Mouse (Mus musculus): Measurements from ENCODE around the gene Bsn. TPM values are rescaled to one million over a fixed set of nuclear protein-coding genes. Genes with fewer than 3 reads are reported as not detected.
"Not testable (repeated sequence)": the region's sequence is repeated elsewhere in the genome, so short reads cannot be mapped to it uniquely, and the experiment has no call there.

The Bsn gene
- total and polyA plus RNA-seq, 3 experiments = 2.8 to 7.9 (median 5.0) TPM

GRCm38 (mm10) chr9:108136930-108137462 lies 53.2 kb downstream of the Bsn start:
- peaks cover 32% of the 10 kb centered on the region for H3K27me3 ChIP-seq (ENCODE audit: insufficient read depth, low read length)
- peak overlapping the region; percentile 46; the same call in 1 of the 2 replicates for H3K4me3 ChIP-seq (ENCODE audit: low read depth, low read length)
- H3K9me3 ChIP-seq (replicated peaks) = no peaks in the 10 kb centered on the region
- H3K36me3 ChIP-seq (replicated peaks) = no peaks in the 10 kb centered on the region
- ATAC-seq (ENCODE audit: extremely low read depth, insufficient number of reproducible peaks, low FRiP score, poor library complexity, severe bottlenecking) = no peak
- H3K4me1 ChIP-seq (ENCODE audit: insufficient read depth, low read depth, low read length) = peaks cover 38% of the 10 kb centered on the region
- no peak for TF ChIP-seq GATA2 (IDR thresholded peaks at IDR 0.05; ENCODE audit: borderline replicate concordance, low read depth, low read length)
- TF ChIP-seq POLR2AphosphoS5 (IDR thresholded peaks at IDR 0.05; ENCODE audit: insufficient replicate concordance, low read depth, low read length) = no peak
- TF ChIP-seq TAL1 (conservative IDR thresholded peaks at IDR 0.05; ENCODE audit: low read depth, low read length) = no peak
- TF ChIP-seq GATA1 (IDR thresholded peaks at IDR 0.05; ENCODE audit: borderline replicate concordance, low read length) = no peak
- TF ChIP-seq CTCF (IDR thresholded peaks at IDR 0.05; ENCODE audit: low read depth, low read length) = no peak
- no peak for DNase-seq (ENCODE audit: low spot score)

GRCm38 (mm10) chr9:108136225-108136624 lies 54.0 kb downstream of the Bsn start:
- H3K27me3 ChIP-seq (ENCODE audit: insufficient read depth, low read length) = peaks cover 27% of the 10 kb centered on the region
- H3K36me3 ChIP-seq (replicated peaks) = no peaks in the 10 kb centered on the region
- ATAC-seq (ENCODE audit: extremely low read depth, insufficient number of reproducible peaks, low FRiP score, poor library complexity, severe bottlenecking) = no peak
- no peaks in the 10 kb centered on the region for H3K9me3 ChIP-seq (replicated peaks)
- no peak for DNase-seq (ENCODE audit: low spot score)
- no peak overlapping the region for H3K4me3 ChIP-seq (ENCODE audit: low read depth, low read length)
- TF ChIP-seq GATA1 (IDR thresholded peaks at IDR 0.05; ENCODE audit: borderline replicate concordance, low read length) = no peak
- peak; percentile 66 for TF ChIP-seq CTCF (IDR thresholded peaks at IDR 0.05; ENCODE audit: low read depth, low read length)
- TF ChIP-seq TAL1 (conservative IDR thresholded peaks at IDR 0.05; ENCODE audit: low read depth, low read length) = no peak
- no peak for TF ChIP-seq GATA2 (IDR thresholded peaks at IDR 0.05; ENCODE audit: borderline replicate concordance, low read depth, low read length)
- TF ChIP-seq POLR2AphosphoS5 (IDR thresholded peaks at IDR 0.05; ENCODE audit: insufficient replicate concordance, low read depth, low read length) = no peak
- peaks cover 42% of the 10 kb centered on the region for H3K4me1 ChIP-seq (ENCODE audit: insufficient read depth, low read depth, low read length)

- Histone ChIP-seq H3K4me1 (ENCODE audit: insufficient read depth, low read depth, low read length) (peaks cover 42% of the 10 kb centered on the region), H3K27me3 (ENCODE audit: insufficient read depth, low read length) (peaks cover 25% of the 10 kb centered on the region)
- not testable (repeated sequence) for H3K9me3 ChIP-seq (replicated peaks); ATAC-seq (ENCODE audit: extremely low read depth, insufficient number of reproducible peaks, low FRiP score, poor library complexity, severe bottlenecking); H3K36me3 ChIP-seq (replicated peaks); DNase-seq (ENCODE audit: low spot score); H3K4me3 ChIP-seq (ENCODE audit: low read depth, low read length)
Observed at GRCm38 (mm10) chr9:108135679-108136078, 54.5 kb downstream of the Bsn start.

- DNase-seq (ENCODE audit: low spot score) (no peak), ATAC-seq (ENCODE audit: extremely low read depth, insufficient number of reproducible peaks, low FRiP score, poor library complexity, severe bottlenecking) (0 out of 2 replicates have a peak, but pooled peaks have one; percentile 4)
- TF ChIP-seq POLR2AphosphoS5 (IDR thresholded peaks at IDR 0.05; ENCODE audit: insufficient replicate concordance, low read depth, low read length) (no peak), GATA1 (IDR thresholded peaks at IDR 0.05; ENCODE audit: borderline replicate concordance, low read length) (no peak), CTCF (IDR thresholded peaks at IDR 0.05; ENCODE audit: low read depth, low read length) (no peak), GATA2 (IDR thresholded peaks at IDR 0.05; ENCODE audit: borderline replicate concordance, low read depth, low read length) (no peak), TAL1 (conservative IDR thresholded peaks at IDR 0.05; ENCODE audit: low read depth, low read length) (no peak)
- H3K4me1 ChIP-seq (ENCODE audit: insufficient read depth, low read depth, low read length) = peaks cover 49% of the 10 kb centered on the region
- H3K27me3 ChIP-seq (ENCODE audit: insufficient read depth, low read length) = peaks cover 33% of the 10 kb centered on the region
- no peaks in the 10 kb centered on the region for H3K9me3 ChIP-seq (replicated peaks)
- peak overlapping the region; percentile 30; the same call in 1 of the 2 replicates for H3K4me3 ChIP-seq (ENCODE audit: low read depth, low read length)
- H3K36me3 ChIP-seq (replicated peaks) = no peaks in the 10 kb centered on the region
Observed at GRCm38 (mm10) chr9:108133478-108133877, 56.7 kb downstream of the Bsn start.

GRCm38 (mm10) chr9:108132373-108132772 lies 57.8 kb downstream of the Bsn start:
- TF ChIP-seq GATA2 (IDR thresholded peaks at IDR 0.05; ENCODE audit: borderline replicate concordance, low read depth, low read length) = no peak
- Histone ChIP-seq H3K36me3 (replicated peaks) (no peaks in the 10 kb centered on the region), H3K4me1 (ENCODE audit: insufficient read depth, low read depth, low read length) (peaks cover 42% of the 10 kb centered on the region), H3K9me3 (replicated peaks) (no peaks in the 10 kb centered on the region), H3K4me3 (ENCODE audit: low read depth, low read length) (no peak overlapping the region), H3K27me3 (ENCODE audit: insufficient read depth, low read length) (peaks cover 36% of the 10 kb centered on the region)
- no peak for DNase-seq (ENCODE audit: low spot score)
- no peak for ATAC-seq (ENCODE audit: extremely low read depth, insufficient number of reproducible peaks, low FRiP score, poor library complexity, severe bottlenecking)

GRCm38 (mm10) chr9:108131502-108131901 lies 58.7 kb downstream of the Bsn start:
- H3K4me1 ChIP-seq (ENCODE audit: insufficient read depth, low read depth, low read length) = peaks cover 33% of the 10 kb centered on the region
- no peaks in the 10 kb centered on the region for H3K9me3 ChIP-seq (replicated peaks)
- ATAC-seq (ENCODE audit: extremely low read depth, insufficient number of reproducible peaks, low FRiP score, poor library complexity, severe bottlenecking) = no peak
- H3K27me3 ChIP-seq (ENCODE audit: insufficient read depth, low read length) = peaks cover 42% of the 10 kb centered on the region
- DNase-seq (ENCODE audit: low spot score) = no peak
- H3K4me3 ChIP-seq (ENCODE audit: low read depth, low read length) = no peak overlapping the region
- no peaks in the 10 kb centered on the region for H3K36me3 ChIP-seq (replicated peaks)
- no peak for TF ChIP-seq CTCF (IDR thresholded peaks at IDR 0.05; ENCODE audit: low read depth, low read length)
